Mouse (Mus musculus) adrenal gland, postnatal 36 days (tissue): ENCODE results near the gene Mapk9. TPM values are rescaled to one million over a fixed set of nuclear protein-coding genes. Genes with fewer than 3 reads are reported as not detected.

Source experiments
- DNase-seq, 2 experiments: peaks; one replicate each; pipeline ENCODE4 v3.0.0; 2021; ENCODE audit warnings: mixed read lengths in 1 of 2
- total RNA-seq, 2 experiments: library from RNA; stranded (reverse); gene quantifications; 2 replicates each; pipeline ENCODE4 v1.2.3; 2021

The Mapk9 gene
- total RNA-seq, 2 experiments from 2014 or later, result 56.3 to 67.4 TPM

GRCm38 (mm10) chr11:49837717-49838407, 8.7 kb upstream of the Mapk9 start:
- DNase-seq, result no peak

- no peak for DNase-seq
Measured at GRCm38 (mm10) chr11:49840666-49841065, 5.9 kb upstream of the Mapk9 start.

DNA sequence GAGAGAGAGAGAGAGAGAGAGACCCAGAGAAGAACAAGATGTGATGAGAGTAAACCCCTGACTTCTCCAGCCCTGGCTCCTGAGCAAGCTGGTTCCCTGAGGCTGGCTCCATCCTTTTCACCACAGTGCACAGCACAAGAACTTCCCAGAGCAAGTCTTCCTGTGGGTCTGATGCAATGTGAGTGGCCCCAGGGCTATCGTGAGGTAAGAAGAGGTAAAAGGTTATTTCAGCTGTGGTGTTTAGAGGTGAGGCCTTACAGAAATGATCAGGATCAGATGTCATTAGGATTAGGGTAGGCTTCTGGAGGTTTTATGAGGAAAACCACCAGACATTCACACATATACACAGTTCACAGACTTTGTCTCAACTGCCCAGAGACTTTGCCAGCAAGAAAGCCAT, 4.7 kb upstream of the Mapk9 start:
- no peak for DNase-seq

- DNase-seq, result no peak
Measured at GRCm38 (mm10) chr11:49842718-49843117, 3.8 kb upstream of the Mapk9 start.

DNA sequence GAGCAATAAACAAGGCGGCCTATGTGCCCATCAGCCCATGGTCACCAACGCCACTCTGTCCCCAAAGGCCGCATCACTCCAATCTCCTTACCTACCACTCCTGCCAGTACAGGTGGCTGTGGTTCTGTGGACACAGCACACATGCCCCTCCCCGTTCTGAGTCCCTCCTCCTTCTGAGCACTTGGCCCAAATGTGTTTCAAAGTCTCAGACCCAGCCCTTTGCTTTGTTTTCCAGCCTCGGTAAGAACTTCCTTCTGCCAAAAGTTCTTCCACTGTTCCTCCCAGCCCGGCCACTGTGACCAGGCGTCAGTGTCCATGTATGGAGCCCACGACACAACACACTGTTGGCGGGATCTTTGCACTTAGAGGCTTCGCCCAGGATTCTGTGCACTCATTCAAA, 2.2 kb upstream of the Mapk9 start:
- no peak for DNase-seq

DNA sequence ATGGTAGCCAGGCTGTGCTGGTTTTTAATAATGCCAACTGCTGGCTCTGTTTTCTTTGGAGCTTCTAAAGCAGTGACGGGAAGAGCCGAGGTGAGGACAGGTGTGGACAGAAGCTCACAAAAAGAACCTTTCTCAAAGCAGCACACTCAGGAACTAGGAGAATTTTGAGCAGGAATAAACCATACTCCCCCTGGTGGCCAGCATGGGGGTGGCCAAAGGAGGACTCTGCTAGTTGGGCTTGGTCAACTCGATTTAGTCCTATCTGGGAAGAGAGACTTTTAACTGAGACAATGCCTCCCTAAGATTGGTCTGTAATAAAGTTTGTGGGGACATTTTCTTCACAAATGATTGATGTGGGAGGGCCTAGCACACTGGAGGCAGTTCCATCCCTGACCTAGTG, 1.6 kb upstream of the Mapk9 start:
- DNase-seq, result peak; percentile 70 to 85

DNA sequence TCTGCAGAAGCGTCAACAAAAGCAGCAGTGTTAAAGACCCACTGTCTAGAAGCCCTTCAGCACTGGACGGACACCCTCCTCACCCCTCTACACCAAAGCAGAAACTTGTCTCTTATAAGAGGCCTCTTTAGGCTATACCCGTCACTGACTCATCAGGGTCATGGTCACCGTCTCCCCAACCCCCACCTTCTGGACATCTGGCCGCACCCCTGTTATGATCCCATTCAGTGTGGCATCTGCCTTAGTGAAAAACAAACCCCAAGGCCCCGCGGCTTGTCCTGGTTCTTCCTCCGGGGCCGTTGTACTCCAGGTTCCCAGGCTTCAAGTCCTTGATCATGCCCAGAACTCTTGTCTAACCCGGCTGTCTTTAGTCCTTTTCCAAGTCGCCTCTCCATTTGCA, 593 bp upstream of the Mapk9 start:
- peak; percentile 63 to 67 for DNase-seq

DNA sequence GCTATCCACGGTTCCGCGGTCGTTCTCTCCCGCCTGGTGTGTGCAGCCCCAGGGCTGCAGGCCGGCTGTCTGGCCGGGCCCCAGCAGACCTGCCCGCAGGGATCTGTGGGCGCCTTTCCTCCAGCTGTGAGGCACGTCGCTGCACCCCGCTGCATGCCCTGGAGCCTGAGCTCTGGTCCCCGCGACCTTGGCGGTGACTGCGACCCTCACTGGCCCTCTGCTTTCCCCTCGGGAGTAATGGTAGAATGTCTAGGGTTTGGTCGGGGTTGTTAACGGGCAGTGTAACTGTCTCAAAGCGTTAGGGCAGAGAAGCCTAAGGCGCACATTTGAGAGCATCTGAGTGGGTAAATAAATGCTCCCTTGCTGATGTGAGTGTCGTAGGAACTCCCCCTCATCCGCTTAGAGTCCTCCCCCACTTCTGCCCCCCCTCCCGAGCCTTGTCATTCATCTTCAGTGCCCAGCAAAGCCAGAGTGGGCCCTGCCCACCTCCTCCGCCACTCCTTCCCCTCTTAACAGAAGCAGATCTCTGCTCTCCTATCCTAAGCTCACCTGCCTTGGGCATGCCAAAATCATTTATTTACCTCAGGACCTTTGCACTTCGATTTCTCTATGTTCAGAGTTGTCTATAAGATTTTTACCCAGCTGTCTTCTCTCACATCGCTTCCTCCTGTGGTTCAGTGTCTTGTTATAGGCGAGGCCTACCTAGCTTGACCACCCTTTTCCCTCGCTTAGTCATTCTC, 690 bp downstream of the Mapk9 start:
- peak in 1 of 2 experiments; percentile 36 for DNase-seq

DNA sequence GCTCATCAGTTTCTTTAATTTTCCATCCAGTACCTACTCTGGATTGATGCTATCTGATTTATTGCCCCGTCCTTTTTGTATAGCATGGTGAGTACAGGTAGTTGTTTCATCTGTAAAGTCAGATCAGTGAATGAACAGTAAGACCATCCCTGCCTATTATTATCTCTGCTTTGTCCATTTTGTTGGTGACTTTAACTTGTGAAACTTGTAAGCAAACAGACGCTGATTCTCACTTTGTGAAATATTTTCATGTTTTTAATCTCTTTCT, 1.2 kb downstream of the Mapk9 start:
- DNase-seq, result no peak

GRCm38 (mm10) chr11:49848080-49848815, 1.7 kb downstream of the Mapk9 start:
- DNase-seq, result peak; percentile 28 to 39

DNA sequence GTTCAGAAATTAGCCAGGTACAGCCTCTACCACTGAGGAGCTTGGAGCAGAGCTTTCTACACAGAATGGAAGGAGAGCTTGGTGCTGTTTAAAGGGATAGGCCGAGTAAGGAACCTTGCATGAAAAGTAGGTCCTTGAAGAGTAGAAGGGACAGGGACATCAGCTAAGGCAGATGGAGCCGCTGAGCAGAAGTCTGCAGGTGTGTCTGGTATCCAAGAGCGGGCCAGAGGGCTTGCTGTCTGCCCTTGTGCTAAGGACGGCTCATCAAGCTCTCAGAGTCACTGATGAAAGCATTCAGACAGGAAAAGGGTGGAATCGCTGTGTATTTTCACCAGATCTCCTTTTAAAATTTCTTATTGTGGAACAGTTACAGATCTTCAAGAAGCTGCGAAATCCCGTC, 3.8 kb downstream of the Mapk9 start:
- DNase-seq, result no peak

DNA sequence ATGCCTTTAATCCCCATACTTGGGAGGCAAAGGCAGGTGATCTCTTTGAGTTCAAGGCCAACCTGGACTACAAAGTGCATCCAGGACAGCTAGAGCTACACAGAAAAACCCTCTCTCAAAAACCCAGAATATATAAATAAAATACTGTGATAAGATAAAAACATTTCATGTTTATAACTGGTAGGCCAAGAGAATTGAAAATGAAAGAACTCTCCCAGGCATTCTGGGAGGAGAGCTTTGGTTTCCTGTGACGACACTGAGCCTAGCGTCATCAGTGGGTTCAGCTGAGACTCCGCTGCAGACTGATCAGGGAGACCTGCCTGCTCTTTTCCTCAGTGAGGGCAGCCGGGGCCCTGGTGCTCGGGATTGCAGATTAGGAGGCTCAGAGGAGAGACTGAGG, 8.6 kb downstream of the Mapk9 start:
- DNase-seq, result no peak

GRCm38 (mm10) chr11:49861139-49861538, 14.6 kb downstream of the Mapk9 start:
- DNase-seq, result no peak

GRCm38 (mm10) chr11:49863926-49864325, 17.4 kb downstream of the Mapk9 start:
- no peak for DNase-seq

DNA sequence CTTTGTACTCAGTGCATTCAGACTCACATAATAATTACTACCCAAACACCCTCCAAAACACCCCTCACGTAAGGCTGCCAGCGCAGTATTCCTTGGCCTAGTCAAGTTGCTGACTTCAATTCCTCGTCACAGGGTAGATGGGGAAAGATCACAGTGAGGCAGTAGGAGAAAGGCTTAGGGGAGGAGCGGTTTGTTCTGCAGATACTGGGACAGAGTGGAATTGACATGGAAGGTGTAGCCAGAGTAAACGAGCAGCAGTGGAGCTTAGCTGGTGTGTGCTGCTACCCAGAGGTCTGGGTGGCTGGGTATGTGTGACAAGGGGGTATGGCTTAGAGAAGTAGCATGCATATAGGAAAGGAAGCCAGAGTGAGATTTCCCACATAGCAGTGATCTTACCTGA, 20.8 kb downstream of the Mapk9 start:
- no peak for DNase-seq

- DNase-seq, result peak; percentile 49 to 64
Measured at GRCm38 (mm10) chr11:49869762-49870161, 23.2 kb downstream of the Mapk9 start.

GRCm38 (mm10) chr11:49871914-49872313, 25.4 kb downstream of the Mapk9 start:
- DNase-seq, result peak; percentile 26 to 55

DNA sequence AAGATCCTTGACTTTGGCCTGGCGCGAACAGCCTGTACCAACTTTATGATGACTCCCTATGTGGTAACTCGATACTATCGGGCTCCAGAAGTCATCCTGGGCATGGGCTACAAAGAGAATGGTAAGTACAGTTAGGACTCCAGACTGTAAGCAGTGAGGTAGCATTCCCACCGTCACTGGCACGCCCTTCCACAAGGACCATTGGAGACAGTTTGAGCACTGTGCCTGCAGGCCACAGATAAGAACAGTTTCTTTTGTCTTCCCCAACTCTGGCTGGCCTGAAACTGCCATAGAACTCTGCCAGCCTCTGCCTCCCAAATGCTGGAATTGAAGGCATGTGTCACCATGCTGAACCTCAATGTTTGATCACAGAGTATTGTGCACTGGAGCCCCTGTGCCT, 26.2 kb downstream of the Mapk9 start:
- no peak for DNase-seq

DNA sequence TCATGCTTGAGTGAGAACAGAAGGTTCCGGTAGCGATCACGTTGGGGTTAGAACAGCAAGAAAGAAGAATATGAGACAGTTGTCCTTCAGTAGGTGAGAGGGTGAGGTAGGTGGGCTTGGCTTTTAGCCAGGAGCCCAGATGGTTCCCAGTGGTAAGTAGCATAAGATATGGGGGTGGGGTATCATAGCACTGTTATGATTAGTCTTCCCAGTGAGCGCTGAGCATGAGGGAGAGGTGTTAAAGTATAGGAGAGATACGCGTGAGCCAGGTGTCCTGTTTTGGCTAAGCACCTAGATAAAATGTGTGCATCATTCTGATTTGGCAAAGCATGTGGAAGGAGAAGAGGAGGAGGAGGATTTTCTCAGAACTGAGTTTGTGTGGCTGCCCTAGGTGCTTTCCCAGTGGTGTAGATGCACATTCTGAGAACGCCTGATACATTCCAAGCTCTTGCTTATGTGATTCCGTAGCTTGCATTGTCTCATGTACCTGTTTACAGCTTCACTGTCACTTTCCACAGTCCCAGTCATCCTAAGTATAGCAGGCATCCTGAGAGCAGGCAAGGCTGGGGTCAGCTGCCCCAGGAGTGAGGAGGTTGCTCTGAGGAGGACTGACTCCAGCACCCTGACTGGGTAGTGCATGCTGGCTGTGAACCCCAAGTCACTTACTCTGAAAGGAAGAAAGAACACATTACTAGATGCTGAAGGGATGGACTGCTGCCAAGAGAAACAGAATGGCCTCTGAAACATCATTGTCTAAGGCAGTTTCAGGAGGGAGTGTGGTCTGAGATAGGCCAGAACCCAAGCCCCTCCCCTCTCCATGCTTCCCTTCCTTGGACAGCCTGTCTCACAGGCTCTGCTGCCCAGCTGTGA, 30.6 kb downstream of the Mapk9 start:
- no peak for DNase-seq

DNA sequence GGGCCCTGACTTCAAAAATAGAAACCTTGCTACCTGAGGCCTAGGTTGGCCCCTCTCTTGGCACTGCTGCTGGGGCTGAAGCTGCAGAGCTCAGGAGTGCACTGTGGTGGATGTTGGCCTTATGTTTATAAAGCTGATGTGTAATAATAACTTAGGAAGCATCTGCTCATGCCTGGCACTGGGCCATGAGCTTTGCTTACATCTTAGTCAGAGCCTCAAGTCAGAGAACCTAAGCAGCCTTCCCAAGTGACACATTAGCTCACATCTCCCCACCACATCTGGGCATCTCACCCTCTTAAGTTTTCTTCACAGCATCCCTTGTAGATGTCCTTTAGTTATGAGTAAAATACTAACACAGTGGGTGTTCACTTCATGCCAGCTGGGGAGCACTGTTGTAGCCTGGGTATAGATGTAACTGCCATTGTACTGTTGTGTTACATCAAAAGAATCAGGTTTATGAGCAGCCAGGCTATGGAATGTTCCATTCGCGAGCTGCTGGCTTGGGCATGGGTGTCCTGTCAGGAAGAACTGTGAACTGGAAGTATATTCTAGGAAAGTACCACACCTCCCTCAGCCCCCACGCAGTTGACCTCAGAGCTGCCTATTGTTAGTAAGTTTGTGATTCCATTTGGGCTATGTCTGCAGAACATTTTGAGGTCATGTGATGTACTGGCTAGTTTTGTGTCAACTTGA, 33.5 kb downstream of the Mapk9 start:
- peak in 1 of 2 experiments; percentile 29 for DNase-seq

GRCm38 (mm10) chr11:49883394-49883793, 36.8 kb downstream of the Mapk9 start:
- DNase-seq, result no peak

- no peak for DNase-seq
Measured at GRCm38 (mm10) chr11:49888469-49888868, 41.9 kb downstream of the Mapk9 start.
